In genomic region chr12:76822002-76822650, GRCm38 (mm10) we compare ENCODE assay signal across 9 mouse cellular contexts. TPM values are rescaled to one million over a fixed set of nuclear protein-coding genes. Genes with fewer than 3 reads are reported as not detected.
DNase-seq lines count a peak whose midpoint lies in the region; ATAC-seq and TF ChIP-seq lines count a peak whose summit lies in the region.
"Had no signal": no experiment of that assay in that cellular context is flagged by ENCODE, and none has a peak within 500 bp of the region (broad histone marks: within the 10 kb centered on the region; RNA-seq: fewer than 3 reads in every experiment).

No protein-coding gene starts in this region.

- no peaks in the 10 kb centered on the region for H3K79me2 ChIP-seq in CH12.LX (replicated peaks; ENCODE audit: control insufficient read depth, extremely low read depth, insufficient read depth, poor library complexity, severe bottlenecking)

- no peak for TF ChIP-seq EP300 in CH12.LX (IDR thresholded peaks at IDR 0.05; ENCODE audit: low read length)

- no peak for TF ChIP-seq RAD21 in CH12.LX (IDR thresholded peaks at IDR 0.05; ENCODE audit: low read depth, low read length)

- ATAC-seq in kidney, embryonic 15.5 days (replicated peaks; ENCODE audit: low FRiP score), result peak; percentile 65
- peak; percentile 64 for ATAC-seq in lung, embryonic 16.5 days (ENCODE audit: low read depth)

- dilution Hi-C loops in CH12.LX (cut with MboI; ENCODE audit: extremely low pct_ligation_motif_present, extremely low pct_unique_long_range_greater_than_20kb, low sequenced_read_pairs), result no loop called here

- no peak for TF ChIP-seq CTCF in CH12.LX (conservative IDR thresholded peaks at IDR 0.05 in 1 of 2, IDR thresholded peaks at IDR 0.05 in 1 of 2; ENCODE audit: low read depth in 2 of 2, low read length in 2 of 2)

- H3K27me3 ChIP-seq in CH12.LX (replicated peaks), result peaks cover 65% of the 10 kb centered on the region
- peaks cover 56% of the 10 kb centered on the region for H3K27me3 ChIP-seq in kidney, embryonic 15.5 days
- peaks cover 2% of the 10 kb centered on the region; the same call in 1 of the 2 replicates for H3K27me3 ChIP-seq in lung, embryonic 16.5 days (ENCODE audit: control insufficient read depth, insufficient read depth, low read depth, low read length)

- H3K4me3 ChIP-seq in CH12.LX (replicated peaks in 1 of 3; ENCODE audit: low read depth in 2 of 3, low read length in 2 of 3, poor library complexity in 1 of 3), result peak overlapping the region in 1 of 3 experiments; percentile 38
- peak overlapping the region; percentile 71 for H3K4me3 ChIP-seq in kidney, embryonic 15.5 days (replicated peaks)
- peak overlapping the region; percentile 79 for H3K4me3 ChIP-seq in lung, embryonic 16.5 days (ENCODE audit: low read length)

- no peaks in the 10 kb centered on the region for H3K36me3 ChIP-seq in CH12.LX (replicated peaks in 1 of 2; ENCODE audit: control insufficient read depth in 1 of 2, insufficient read depth in 1 of 2, low read length in 1 of 2)
- H3K36me3 ChIP-seq in kidney, embryonic 15.5 days, result no peaks in the 10 kb centered on the region
- H3K36me3 ChIP-seq in lung, embryonic 16.5 days (ENCODE audit: control insufficient read depth, insufficient read depth, low read length), result no peaks in the 10 kb centered on the region

- no peaks in the 10 kb centered on the region for H3K9me3 ChIP-seq in CH12.LX (replicated peaks; ENCODE audit: low read length)
- H3K9me3 ChIP-seq in kidney, embryonic 15.5 days (replicated peaks), result no peaks in the 10 kb centered on the region
- H3K9me3 ChIP-seq in lung, embryonic 16.5 days (ENCODE audit: control insufficient read depth, low read length), result no peaks in the 10 kb centered on the region

- no peak overlapping the region for H3K27ac ChIP-seq in CH12.LX (ENCODE audit: insufficient read depth, low read depth)
- peak overlapping the region; percentile 61; the same call in 1 of the 2 replicates for H3K27ac ChIP-seq in kidney, embryonic 15.5 days
- H3K27ac ChIP-seq in lung, embryonic 16.5 days (ENCODE audit: low read length), result peak overlapping the region; percentile 80

- 1% methylated on average over 51 of the region's 66 CpGs for WGBS in kidney, embryonic 15.5 days
- under 1% methylated on average over 48 of the region's 66 CpGs for WGBS in lung, embryonic 16.5 days

- in situ Hi-C loops in CH12.LX (cut with MboI; ENCODE audit: low pct_ligation_motif_present, low pct_unique_long_range_greater_than_20kb, low sequenced_read_pairs), result no loop called here

- TF ChIP-seq POLR2A in CH12.LX (IDR thresholded peaks at IDR 0.05; ENCODE audit: low read depth, low read length), result no peak

- no peak overlapping the region; the same call in 1 of the 2 replicates for H3K9ac ChIP-seq in CH12.LX (ENCODE audit: insufficient read depth, low read depth)
- H3K9ac ChIP-seq in kidney, embryonic 15.5 days, result peak overlapping the region; percentile 80
- H3K9ac ChIP-seq in lung, embryonic 16.5 days (ENCODE audit: low read length), result peak overlapping the region; percentile 92

- peak; percentile 40 to 47 for DNase-seq in frontal cortex, postnatal 36 days (ENCODE audit: low spot score in 2 of 2)
- DNase-seq in frontal cortex, postnatal 25 days (ENCODE audit: low spot score in 2 of 2), result no peak
- DNase-seq in CH12.LX (ENCODE audit: extremely low read depth), result no peak
- peak; percentile 72 for DNase-seq in cerebellum, adult 9-10 months
- peak; percentile 27 to 44 for DNase-seq in gastrocnemius, postnatal 4 days (ENCODE audit: low spot score in 2 of 2)
- DNase-seq in right cerebral cortex, postnatal 25 days, result peak; percentile 71

- peak overlapping the region; percentile 63 for H3K4me2 ChIP-seq in CH12.LX (ENCODE audit: insufficient read depth, low read depth, poor library complexity, severe bottlenecking)
- peak overlapping the region; percentile 99 for H3K4me2 ChIP-seq in kidney, embryonic 15.5 days
- peak overlapping the region; percentile 96 for H3K4me2 ChIP-seq in lung, embryonic 16.5 days (ENCODE audit: low read depth, low read length)

- peaks cover 2 to 4% of the 10 kb centered on the region in 2 experiments; a peak in 1 of 4 replicates for H3K4me1 ChIP-seq in CH12.LX (ENCODE audit: control insufficient read depth in 1 of 2, insufficient read depth in 2 of 2)
- peaks cover 47% of the 10 kb centered on the region for H3K4me1 ChIP-seq in kidney, embryonic 15.5 days
- H3K4me1 ChIP-seq in lung, embryonic 16.5 days (replicated peaks; ENCODE audit: control insufficient read depth, insufficient read depth, low read length), result peaks cover 47% of the 10 kb centered on the region

TF ChIP-seq in CH12.LX, 34 proteins besides CTCF, POLR2A, EP300 and RAD21:
- no peak for TF ChIP-seq NELFE (IDR thresholded peaks at IDR 0.05; ENCODE audit: low read depth, low read length)
- no peak for TF ChIP-seq BHLHE40 (IDR thresholded peaks at IDR 0.05; ENCODE audit: low read depth, low read length)
- TF ChIP-seq IRF4 (IDR thresholded peaks at IDR 0.05; ENCODE audit: low read depth, low read length), result no peak
- no peak for TF ChIP-seq ZNF384 (IDR thresholded peaks at IDR 0.05; ENCODE audit: low read depth, low read length)

RNA-seq across cellular contexts. Expression of gene Rab15, which starts 0.6 kb away (rescaled TPM):
- 0.04 and 0.25 TPM in 2 replicates for total RNA-seq in CH12.LX (2012; rRNA removed)
- 0.07 TPM in 1 of 2 replicates, not detected in the other for total RNA-seq in CH12.LX (2014; rRNA removed)
- polyA plus RNA-seq in CH12.LX (2012; ENCODE audit: insufficient read length, low read depth), result not detected in 2 replicates
- 10 to 100 TPM; 15.0 to 18.1 TPM for total RNA-seq in gastrocnemius, postnatal 4 days (2021)
- polyA plus RNA-seq in kidney, embryonic 15.5 days (2015; fragmentation: Nextera tagmentation; extraction: Ambion mirVana), result 10.9 and 11.1 TPM in 2 replicates
- 34.8 and 35.8 TPM in 2 replicates for polyA plus RNA-seq in lung, embryonic 16.5 days (2015; fragmentation: Nextera tagmentation; extraction: Ambion mirVana)

RNA-seq across cellular contexts. Expression of gene Gpx2, which starts 26.8 kb away (rescaled TPM):
- total RNA-seq in CH12.LX (2012; rRNA removed), result not detected in 2 replicates
- not detected in 2 replicates for total RNA-seq in CH12.LX (2014; rRNA removed)
- not detected in 2 replicates for polyA plus RNA-seq in CH12.LX (2012; ENCODE audit: insufficient read length, low read depth)
- not detected for total RNA-seq in gastrocnemius, postnatal 4 days (2021)
- 4.0 TPM in 1 of 2 replicates, not detected in the other for polyA plus RNA-seq in kidney, embryonic 15.5 days (2015; fragmentation: Nextera tagmentation; extraction: Ambion mirVana)
- 11.0 and 11.5 TPM in 2 replicates for polyA plus RNA-seq in lung, embryonic 16.5 days (2015; fragmentation: Nextera tagmentation; extraction: Ambion mirVana)
- polyA plus RNA-seq: C2C12 had no signal

RNA-seq across cellular contexts. Expression of gene Fntb, which starts 56.7 kb away (rescaled TPM):
- 8.8 and 9.2 TPM in 2 replicates for total RNA-seq in CH12.LX (2012; rRNA removed)
- total RNA-seq in CH12.LX (2014; rRNA removed), result 4.8 and 5.6 TPM in 2 replicates
- polyA plus RNA-seq in CH12.LX (2012; ENCODE audit: insufficient read length, low read depth), result 19.5 and 25.3 TPM in 2 replicates
- 10 to 100 TPM; 24.0 to 24.1 TPM for total RNA-seq in gastrocnemius, postnatal 4 days (2021)
- polyA plus RNA-seq in kidney, embryonic 15.5 days (2015; fragmentation: Nextera tagmentation; extraction: Ambion mirVana), result 37.5 and 43.7 TPM in 2 replicates
- polyA plus RNA-seq in lung, embryonic 16.5 days (2015; fragmentation: Nextera tagmentation; extraction: Ambion mirVana), result 39.0 and 40.4 TPM in 2 replicates

RNA-seq across cellular contexts. Expression of gene Churc1, which starts 56.8 kb away (rescaled TPM):
- total RNA-seq in CH12.LX (2012; rRNA removed) (87.1 and 92.0 TPM in 2 replicates), CH12.LX (2014; rRNA removed) (139 and 160 TPM in 2 replicates)
- polyA plus RNA-seq in CH12.LX (2012; ENCODE audit: insufficient read length, low read depth), result 48.9 and 52.0 TPM in 2 replicates
- total RNA-seq in gastrocnemius, postnatal 4 days (2021), result 10 to 100 TPM; 43.1 to 45.7 TPM
- 118 and 129 TPM in 2 replicates for polyA plus RNA-seq in kidney, embryonic 15.5 days (2015; fragmentation: Nextera tagmentation; extraction: Ambion mirVana)
- polyA plus RNA-seq in lung, embryonic 16.5 days (2015; fragmentation: Nextera tagmentation; extraction: Ambion mirVana), result 130 and 147 TPM in 2 replicates

Comparison
In these comparisons a context has a peak if more than half of its experiments do, and no peak if none do; other contexts are left out.
1. DNase-seq: peak in frontal cortex, postnatal 36 days (2 of 2), cerebellum, adult 9-10 months (single experiment), gastrocnemius, postnatal 4 days (2 of 2) and right cerebral cortex, postnatal 25 days (single experiment); none in frontal cortex, postnatal 25 days (0 of 2) and CH12.LX (single experiment).
2. RNA of gene Rab15, which starts 0.6 kb away (polyA plus RNA-seq): 34.8 to 35.8 TPM in lung, embryonic 16.5 days and 10.9 to 11.1 TPM in kidney, embryonic 15.5 days; not detected in CH12.LX; every median in the first group is over 10 times any median in the second.
3. Peak in every context shown above with its lines, with median percentiles within 50 percentile points of each other: H3K4me2 ChIP-seq.